Mouse (Mus musculus) stomach, postnatal 0 days (tissue): ENCODE measurements around the gene Atg4c. TPM values are rescaled to one million over a fixed set of nuclear protein-coding genes. Genes with fewer than 3 reads are reported as not detected.

ENCODE experiments used
- ATAC-seq: fragments of 200-750 bp; cut with Nextera tagmentation; 2 replicates; pipeline ENCODE4 v1.8.0; 2017; ENCODE audit not compliant: low FRiP score, low TSS enrichment
- DNase-seq: peaks from one replicate; pipeline ENCODE4 v3.0.0-alpha.2; 2016; ENCODE audit warnings: low spot score
- H3K27ac ChIP-seq: fragments of 300-500 bp; sonication (generic); replicated peaks from 2 replicates; pipeline ENCODE4 v1.5.1; 2014; ENCODE audit warnings: mild to moderate bottlenecking, control low read depth
- H3K27me3 ChIP-seq: fragments of 300-500 bp; sonication (generic); 2 replicates; pipeline ENCODE4 v1.6.1; 2014; ENCODE audit warnings: low read length; ENCODE audit not compliant: control insufficient read depth, insufficient read depth
- H3K36me3 ChIP-seq: fragments of 300-500 bp; sonication (generic); 2 replicates; pipeline ENCODE4 v1.6.1; 2014; ENCODE audit warnings: low read length, mixed read lengths; ENCODE audit not compliant: control insufficient read depth, insufficient read depth
- H3K4me1 ChIP-seq: fragments of 300-500 bp; sonication (generic); replicated peaks from 2 replicates; pipeline ENCODE4 v1.6.1; 2014; ENCODE audit warnings: antibody characterized with exemption; ENCODE audit not compliant: control insufficient read depth, insufficient read depth
- H3K4me2 ChIP-seq: fragments of 300-500 bp; sonication (generic); replicated peaks from 2 replicates; pipeline ENCODE4 v1.6.1; 2014; ENCODE audit warnings: low read depth, mild to moderate bottlenecking, control low read depth, moderate library complexity
- H3K4me3 ChIP-seq: fragments of 300-500 bp; sonication (generic); 2 replicates; pipeline ENCODE4 v1.5.1; 2014; ENCODE audit warnings: low read depth, low read length, control low read depth
- H3K9ac ChIP-seq: fragments of 300-500 bp; sonication (generic); 2 replicates; pipeline ENCODE4 v1.6.1; 2014; ENCODE audit warnings: mild to moderate bottlenecking, low read length, control low read depth, mixed read lengths
- H3K9me3 ChIP-seq: fragments of 300-500 bp; sonication (generic); 2 replicates; pipeline ENCODE4 v1.6.1; 2016; ENCODE audit warnings: low read length; ENCODE audit not compliant: control insufficient read depth
- CTCF ChIP-seq: IDR thresholded peaks from 2 replicates; pipeline ENCODE4 v1.5.1; 2016; ENCODE audit warnings: antibody characterized with exemption, low read depth, mild to moderate bottlenecking, moderate library complexity
- EP300 ChIP-seq: optimal IDR thresholded peaks from 2 replicates; pipeline ENCODE3; 2016; ENCODE audit warnings: antibody characterized with exemption
- WGBS: fragments of 180-500 bp; shearing (Covaris S2); extraction: QIAGEN DNeasy Blood & Tissue Kit; methylation state at CpG from one replicate; pipeline ENCODE4 v1.1.7; 2014; 5-methylcytosine and 5-hydroxymethylcytosine counted together
- polyA plus RNA-seq: library from polyadenylated mRNA; unstranded; fragments of >200 nt; fragmentation: Nextera tagmentation; extraction: Ambion mirVana; gene quantifications from 2 replicates; pipeline ENCODE4 v1.2.1, GENCODE M21; 2015

The Atg4c gene
- polyA plus RNA-seq, 1 experiment from 2014 or later: 7.3 TPM

GRCm38 (mm10) chr4:99249358-99249757, 55.6 kb downstream of the Atg4c start:
- no peak for DNase-seq
- Histone ChIP-seq H3K4me2 (no peak overlapping the region), H3K4me1 (no peaks in the 10 kb centered on the region), H3K36me3 (no peaks in the 10 kb centered on the region; the same call in 1 of the 2 replicates), H3K9me3 (no peaks in the 10 kb centered on the region), H3K9ac (no peak overlapping the region), H3K4me3 (no peak overlapping the region), H3K27me3 (no peaks in the 10 kb centered on the region), H3K27ac (no peak overlapping the region)
- ATAC-seq: no peak
- no peak for TF ChIP-seq EP300
- TF ChIP-seq CTCF: no peak
- 85% methylated on average over 3 of the region's 3 CpGs for WGBS

- no peak overlapping the region for H3K4me3 ChIP-seq
- no peak overlapping the region for H3K4me2 ChIP-seq
- DNase-seq (no peak), ATAC-seq (no peak)
- H3K9me3 ChIP-seq: no peaks in the 10 kb centered on the region
- no peak overlapping the region for H3K27ac ChIP-seq
- 93% methylated on average over 8 of the region's 8 CpGs for WGBS
- no peaks in the 10 kb centered on the region for H3K27me3 ChIP-seq
- TF ChIP-seq EP300 (no peak), CTCF (no peak)
- H3K9ac ChIP-seq: no peak overlapping the region
- H3K36me3 ChIP-seq: no peaks in the 10 kb centered on the region; the same call in 1 of the 2 replicates
- no peaks in the 10 kb centered on the region for H3K4me1 ChIP-seq
Measured at GRCm38 (mm10) chr4:99249826-99250225, 56.1 kb downstream of the Atg4c start.

GRCm38 (mm10) chr4:99252957-99253356, 59.2 kb downstream of the Atg4c start:
- H3K4me1 ChIP-seq: no peaks in the 10 kb centered on the region
- no peaks in the 10 kb centered on the region; the same call in 1 of the 2 replicates for H3K36me3 ChIP-seq
- TF ChIP-seq EP300: no peak
- TF ChIP-seq CTCF: no peak
- no peak overlapping the region for H3K4me3 ChIP-seq
- H3K27ac ChIP-seq: no peak overlapping the region
- H3K4me2 ChIP-seq: no peak overlapping the region
- WGBS: 87% methylated on average over 11 of the region's 11 CpGs
- DNase-seq: no peak
- H3K9me3 ChIP-seq: no peaks in the 10 kb centered on the region
- no peak for ATAC-seq
- H3K9ac ChIP-seq: no peak overlapping the region
- H3K27me3 ChIP-seq: no peaks in the 10 kb centered on the region

GRCm38 (mm10) chr4:99263191-99263590, 69.5 kb downstream of the Atg4c start:
- H3K4me1 ChIP-seq: no peaks in the 10 kb centered on the region
- no peak for TF ChIP-seq EP300
- no peak for TF ChIP-seq CTCF
- no peaks in the 10 kb centered on the region for H3K27me3 ChIP-seq
- no peak overlapping the region for H3K4me3 ChIP-seq
- WGBS: 82% methylated on average over 2 of the region's 2 CpGs
- no peak overlapping the region for H3K27ac ChIP-seq
- H3K4me2 ChIP-seq: no peak overlapping the region
- no peaks in the 10 kb centered on the region for H3K36me3 ChIP-seq
- ATAC-seq (no peak), DNase-seq (no peak)
- no peaks in the 10 kb centered on the region for H3K9me3 ChIP-seq
- no peak overlapping the region for H3K9ac ChIP-seq

GRCm38 (mm10) chr4:99263663-99264062, 69.9 kb downstream of the Atg4c start:
- no peak overlapping the region for H3K4me2 ChIP-seq
- 77% methylated on average over 11 of the region's 11 CpGs for WGBS

GRCm38 (mm10) chr4:99266843-99267445, 73.2 kb downstream of the Atg4c start:
- Histone ChIP-seq H3K9ac (no peak overlapping the region), H3K27me3 (no peaks in the 10 kb centered on the region), H3K4me1 (no peaks in the 10 kb centered on the region), H3K27ac (no peak overlapping the region), H3K4me3 (no peak overlapping the region), H3K9me3 (no peaks in the 10 kb centered on the region), H3K4me2 (no peak overlapping the region), H3K36me3 (no peaks in the 10 kb centered on the region)
- TF ChIP-seq EP300: no peak
- no peak for TF ChIP-seq CTCF
- DNase-seq: no peak
- no peak for ATAC-seq
- 75% methylated on average over 10 of the region's 10 CpGs for WGBS

More at GRCm38 (mm10) chr4:99263663-99264062, 69.9 kb downstream of the Atg4c start:
- Histone ChIP-seq H3K4me3 (no peak overlapping the region), H3K4me1 (no peaks in the 10 kb centered on the region), H3K9me3 (no peaks in the 10 kb centered on the region), H3K27ac (no peak overlapping the region), H3K9ac (no peak overlapping the region), H3K27me3 (no peaks in the 10 kb centered on the region), H3K36me3 (no peaks in the 10 kb centered on the region)
- ATAC-seq: no peak
- TF ChIP-seq EP300: no peak
- TF ChIP-seq CTCF: no peak
- DNase-seq: no peak
